Mouse (Mus musculus) stomach, postnatal 0 days (tissue): ENCODE measurements around the gene Parva. TPM values are rescaled to one million over a fixed set of nuclear protein-coding genes. Genes with fewer than 3 reads are reported as not detected.

ENCODE experiments used
- ATAC-seq: fragments of 200-750 bp; cut with Nextera tagmentation; 2 replicates; pipeline ENCODE4 v1.8.0; 2017; ENCODE audit not compliant: low FRiP score, low TSS enrichment
- DNase-seq: peaks from one replicate; pipeline ENCODE4 v3.0.0-alpha.2; 2016; ENCODE audit warnings: low spot score
- H3K27ac ChIP-seq: fragments of 300-500 bp; sonication (generic); replicated peaks from 2 replicates; pipeline ENCODE4 v1.5.1; 2014; ENCODE audit warnings: mild to moderate bottlenecking, control low read depth
- H3K27me3 ChIP-seq: fragments of 300-500 bp; sonication (generic); 2 replicates; pipeline ENCODE4 v1.6.1; 2014; ENCODE audit warnings: low read length; ENCODE audit not compliant: control insufficient read depth, insufficient read depth
- H3K36me3 ChIP-seq: fragments of 300-500 bp; sonication (generic); 2 replicates; pipeline ENCODE4 v1.6.1; 2014; ENCODE audit warnings: low read length, mixed read lengths; ENCODE audit not compliant: control insufficient read depth, insufficient read depth
- H3K4me1 ChIP-seq: fragments of 300-500 bp; sonication (generic); replicated peaks from 2 replicates; pipeline ENCODE4 v1.6.1; 2014; ENCODE audit warnings: antibody characterized with exemption; ENCODE audit not compliant: control insufficient read depth, insufficient read depth
- H3K4me2 ChIP-seq: fragments of 300-500 bp; sonication (generic); replicated peaks from 2 replicates; pipeline ENCODE4 v1.6.1; 2014; ENCODE audit warnings: low read depth, mild to moderate bottlenecking, control low read depth, moderate library complexity
- H3K4me3 ChIP-seq: fragments of 300-500 bp; sonication (generic); 2 replicates; pipeline ENCODE4 v1.5.1; 2014; ENCODE audit warnings: low read depth, low read length, control low read depth
- H3K9ac ChIP-seq: fragments of 300-500 bp; sonication (generic); 2 replicates; pipeline ENCODE4 v1.6.1; 2014; ENCODE audit warnings: mild to moderate bottlenecking, low read length, control low read depth, mixed read lengths
- H3K9me3 ChIP-seq: fragments of 300-500 bp; sonication (generic); 2 replicates; pipeline ENCODE4 v1.6.1; 2016; ENCODE audit warnings: low read length; ENCODE audit not compliant: control insufficient read depth
- CTCF ChIP-seq: IDR thresholded peaks from 2 replicates; pipeline ENCODE4 v1.5.1; 2016; ENCODE audit warnings: antibody characterized with exemption, low read depth, mild to moderate bottlenecking, moderate library complexity
- EP300 ChIP-seq: optimal IDR thresholded peaks from 2 replicates; pipeline ENCODE3; 2016; ENCODE audit warnings: antibody characterized with exemption
- WGBS: fragments of 180-500 bp; shearing (Covaris S2); extraction: QIAGEN DNeasy Blood & Tissue Kit; methylation state at CpG from one replicate; pipeline ENCODE4 v1.1.7; 2014; 5-methylcytosine and 5-hydroxymethylcytosine counted together
- polyA plus RNA-seq: library from polyadenylated mRNA; unstranded; fragments of >200 nt; fragmentation: Nextera tagmentation; extraction: Ambion mirVana; gene quantifications from 2 replicates; pipeline ENCODE4 v1.2.1, GENCODE M21; 2015

Gene Parva
- polyA plus RNA-seq, 1 experiment from 2014 or later: 72.3 TPM

- H3K27me3 ChIP-seq: no peaks in the 10 kb centered on the region
- H3K9ac ChIP-seq: no peak overlapping the region
- no peak overlapping the region for H3K4me3 ChIP-seq
- H3K4me2 ChIP-seq: 0 out of 2 replicates have a peak overlapping the region, but pooled peaks have one; percentile 20
- H3K9me3 ChIP-seq: no peaks in the 10 kb centered on the region
- TF ChIP-seq CTCF (no peak), EP300 (no peak)
- WGBS: 32% methylated on average over 10 of the region's 10 CpGs
- ATAC-seq (peak; percentile 54; the same call in 1 of the 2 replicates), DNase-seq (no peak)
- H3K4me1 ChIP-seq: peaks cover 3% of the 10 kb centered on the region; the same call in 1 of the 2 replicates
- H3K36me3 ChIP-seq: no peaks in the 10 kb centered on the region
- H3K27ac ChIP-seq: peak overlapping the region; percentile 61
Measured at GRCm38 (mm10) chr7:112603496-112604170, 176.3 kb downstream of the Parva start.

- H3K9ac ChIP-seq: no peak overlapping the region
- H3K36me3 ChIP-seq: no peaks in the 10 kb centered on the region
- TF ChIP-seq EP300: no peak
- TF ChIP-seq CTCF: no peak
- H3K4me3 ChIP-seq: no peak overlapping the region
- DNase-seq: no peak
- 0 out of 2 replicates have a peak overlapping the region, but pooled peaks have one; percentile 20 for H3K4me2 ChIP-seq
- no peaks in the 10 kb centered on the region for H3K9me3 ChIP-seq
- H3K27ac ChIP-seq: peak overlapping the region; percentile 49; the same call in 1 of the 2 replicates
- no peak; the same call in 1 of the 2 replicates for ATAC-seq
- H3K4me1 ChIP-seq: peaks cover 3% of the 10 kb centered on the region; the same call in 1 of the 2 replicates
- H3K27me3 ChIP-seq: no peaks in the 10 kb centered on the region
- 38% methylated on average over 8 of the region's 8 CpGs for WGBS
Measured at GRCm38 (mm10) chr7:112604209-112604608, 176.9 kb downstream of the Parva start.

- 66% methylated on average over 3 of the region's 3 CpGs for WGBS
- no peak for TF ChIP-seq EP300
- no peak for TF ChIP-seq CTCF
Measured at GRCm38 (mm10) chr7:112614046-112614790, 186.9 kb downstream of the Parva start.

GRCm38 (mm10) chr7:112614791-112615668 is 187.7 kb downstream of the Parva start:
- H3K4me2 ChIP-seq: no peak overlapping the region
- 54% methylated on average over 10 of the region's 10 CpGs for WGBS
- ATAC-seq (no peak), DNase-seq (peak; percentile 39)
- no peaks in the 10 kb centered on the region for H3K4me1 ChIP-seq
- no peaks in the 10 kb centered on the region for H3K9me3 ChIP-seq
- no peaks in the 10 kb centered on the region for H3K36me3 ChIP-seq
- H3K27ac ChIP-seq: no peak overlapping the region
- no peak for TF ChIP-seq EP300
- no peak for TF ChIP-seq CTCF
- no peak overlapping the region for H3K9ac ChIP-seq
- H3K27me3 ChIP-seq: no peaks in the 10 kb centered on the region
- H3K4me3 ChIP-seq: no peak overlapping the region

More at GRCm38 (mm10) chr7:112614046-112614790, 186.9 kb downstream of the Parva start:
- H3K9me3 ChIP-seq: no peaks in the 10 kb centered on the region
- H3K4me1 ChIP-seq: no peaks in the 10 kb centered on the region
- H3K27ac ChIP-seq: no peak overlapping the region
- H3K9ac ChIP-seq: no peak overlapping the region
- no peaks in the 10 kb centered on the region for H3K36me3 ChIP-seq
- no peaks in the 10 kb centered on the region for H3K27me3 ChIP-seq
- no peak overlapping the region for H3K4me3 ChIP-seq
- DNase-seq: no peak
- no peak for ATAC-seq
- H3K4me2 ChIP-seq: no peak overlapping the region

- peak overlapping the region; percentile 49; the same call in 1 of the 2 replicates for H3K27ac ChIP-seq
- peak overlapping the region; percentile 38 for H3K4me2 ChIP-seq
- peak; percentile 25 for DNase-seq
- TF ChIP-seq EP300: no peak
- no peak for TF ChIP-seq CTCF
- H3K9ac ChIP-seq: peak overlapping the region; percentile 18; the same call in 1 of the 2 replicates
- no peaks in the 10 kb centered on the region for H3K9me3 ChIP-seq
- 0 out of 2 replicates have a peak, but pooled peaks have one; percentile 26 for ATAC-seq
- peak overlapping the region; percentile 14; the same call in 1 of the 2 replicates for H3K4me3 ChIP-seq
- no peaks in the 10 kb centered on the region for H3K27me3 ChIP-seq
- WGBS: 51% methylated on average over 22 of the region's 22 CpGs
- H3K4me1 ChIP-seq: no peaks in the 10 kb centered on the region
- no peaks in the 10 kb centered on the region for H3K36me3 ChIP-seq
Measured at GRCm38 (mm10) chr7:112620322-112621179, 193.2 kb downstream of the Parva start.
